20 mouse cellular contexts compared by ENCODE assay signal in genomic region chr11:4522142-4522664, GRCm38 (mm10).
A peak's percentile ranks its signal among the peaks of the same experiment; 100 is the strongest.
DNase-seq lines count a peak whose midpoint lies in the region; TF ChIP-seq lines count a peak whose summit lies in the region.
"Had no signal": no experiment of that assay in that cellular context is flagged by ENCODE, and none has a peak within 500 bp of the region (broad histone marks: within the 10 kb centered on the region; RNA-seq: fewer than 3 reads in every experiment).

No protein-coding gene starts in this region.

- DNase-seq in testis, postnatal 10 days (ENCODE audit: low spot score) = no peak
- DNase-seq in ZHBTc4 (ENCODE audit: low read depth, low spot score) = peak; percentile 12
- DNase-seq in thymus, postnatal 36 days = no peak
- no peak for DNase-seq in ovary, postnatal 14 days (ENCODE audit: low spot score)
- DNase-seq in layer of hippocampus, adult 8-10 months (ENCODE audit: low spot score in 2 of 2) = no peak
- DNase-seq: adrenal gland, adult 8-10 months; adrenal gland, postnatal 14 days; cerebellum, adult 11-12 months; cerebellum, adult 2 months; cerebellum, adult 9-10 months; cerebellum, postnatal 10 days; cerebellum, postnatal 25 days had no signal

- no peaks in the 10 kb centered on the region; the same call in 1 of the 2 replicates for H3K4me1 ChIP-seq in testis, adult 2 months (ENCODE audit: control insufficient read depth, insufficient read depth, low read length)
- 0 out of 2 replicates have a peak, but pooled peaks cover 3% of the 10 kb centered on the region for H3K4me1 ChIP-seq in embryonic fibroblast, embryonic 13.5 days (ENCODE audit: control insufficient read depth, insufficient read depth, low read length)
- H3K4me1 ChIP-seq: embryonic facial prominence, embryonic 10.5 days; embryonic facial prominence, embryonic 12.5 days; forebrain, embryonic 10.5 days; forebrain, embryonic 12.5 days had no signal

- H3K4me3 ChIP-seq in testis, adult 2 months (ENCODE audit: control insufficient read depth, low read depth, low read length) = no peak overlapping the region
- H3K4me3 ChIP-seq in embryonic fibroblast, embryonic 13.5 days (ENCODE audit: insufficient read depth, low read length) = no peak overlapping the region
- H3K4me3 ChIP-seq: embryonic facial prominence, embryonic 10.5 days; embryonic facial prominence, embryonic 12.5 days; erythroblast, embryonic 14.5 days; forebrain, embryonic 10.5 days; forebrain, embryonic 12.5 days had no signal

- peak overlapping the region; percentile 54 for H3K27ac ChIP-seq in testis, adult 2 months (ENCODE audit: control insufficient read depth, insufficient read depth, low read depth, low read length)
- peak overlapping the region; percentile 47; the same call in 1 of the 2 replicates for H3K27ac ChIP-seq in embryonic fibroblast, embryonic 13.5 days (ENCODE audit: insufficient read depth, low read length)
- H3K27ac ChIP-seq: embryonic facial prominence, embryonic 10.5 days; embryonic facial prominence, embryonic 12.5 days; forebrain, embryonic 10.5 days; forebrain, embryonic 12.5 days had no signal

- no peak for TF ChIP-seq POLR2A in testis, adult 2 months (IDR thresholded peaks at IDR 0.05; ENCODE audit: control insufficient read depth, low read depth, low read length)
- no peak for TF ChIP-seq POLR2A in embryonic fibroblast, embryonic 13.5 days (IDR thresholded peaks at IDR 0.05; ENCODE audit: low read depth, low read length)

- H3K27me3 ChIP-seq in testis, adult 2 months (ENCODE audit: control insufficient read depth, insufficient read depth, low read length) = no peaks in the 10 kb centered on the region
- H3K27me3 ChIP-seq: embryonic facial prominence, embryonic 12.5 days; forebrain, embryonic 12.5 days; Patski had no signal

- H3K36me3 ChIP-seq in testis, adult 2 months (ENCODE audit: control insufficient read depth, insufficient read depth, low read length) = no peaks in the 10 kb centered on the region; the same call in 1 of the 2 replicates

- TF ChIP-seq CTCF in testis, adult 2 months (IDR thresholded peaks at IDR 0.05; ENCODE audit: control insufficient read depth, insufficient read depth, insufficient replicate concordance, low read depth, low read length) = no peak
- no peak for TF ChIP-seq CTCF in embryonic fibroblast, embryonic 13.5 days (IDR thresholded peaks at IDR 0.05; ENCODE audit: borderline replicate concordance, insufficient read depth, low read length)
